Mouse (Mus musculus) embryo, embryonic 9.5 days (tissue): Measurements from ENCODE around the gene Clec1a.
"Not testable (repeated sequence)": the region's sequence is repeated elsewhere in the genome, so short reads cannot be mapped to it uniquely, and the experiment has no call there.

Experiments used
- DNase-seq: peaks from one replicate; pipeline ENCODE4 v3.0.0-alpha.2; 2017; ENCODE audit errors: extremely low spot score

The Clec1a gene

GRCm38 (mm10) chr6:129451411-129452039 is at the start of gene Clec1a:
Gene Clec1a (minus strand): TSS chr6:129452000.
- no peak for DNase-seq

GRCm38 (mm10) chr6:129499516-129499915 is 47.7 kb upstream of the Clec1a start:
- DNase-seq = not testable (repeated sequence)

DNA sequence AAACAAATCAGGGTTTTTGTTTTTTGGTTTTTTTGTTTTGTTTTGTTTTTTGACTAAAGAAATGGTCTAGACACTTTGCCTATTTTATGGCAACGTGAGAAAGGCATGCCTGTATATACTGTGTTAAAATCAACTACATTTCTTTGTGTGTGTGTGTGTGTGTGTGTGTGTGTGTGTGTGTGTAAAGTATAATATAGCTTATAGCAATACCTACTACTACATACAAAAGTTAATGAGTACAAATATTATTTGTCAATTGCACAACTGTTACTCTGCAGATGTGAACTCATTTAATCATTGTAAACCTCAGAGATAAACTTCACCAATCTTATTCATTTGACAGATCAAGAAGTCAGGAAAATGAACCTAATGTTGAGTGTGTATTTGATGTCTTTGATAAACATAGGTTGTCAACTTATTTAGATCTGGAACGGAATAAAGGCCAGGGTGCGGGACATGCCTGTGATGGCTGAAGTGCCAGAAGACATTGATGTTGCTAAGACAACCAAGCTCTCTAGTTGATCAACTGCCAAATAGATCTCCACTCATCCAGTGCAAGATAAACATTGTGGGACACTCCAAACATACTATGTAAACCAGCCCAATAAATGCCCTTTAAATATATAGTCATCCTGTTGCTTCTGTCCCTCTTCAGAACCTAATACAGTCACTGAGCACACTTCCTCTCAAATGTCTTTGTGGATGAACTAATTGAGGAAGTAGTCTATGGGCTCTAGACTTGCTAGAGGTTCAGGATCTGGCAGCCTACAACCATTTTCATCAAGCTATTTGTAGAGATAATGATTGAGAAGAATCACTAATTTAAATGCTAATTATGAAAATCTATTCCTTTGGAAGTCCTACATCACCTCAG is 45.8 kb upstream of the Clec1a start:
- no peak for DNase-seq

GRCm38 (mm10) chr6:129494924-129495323 is 43.1 kb upstream of the Clec1a start:
- no peak for DNase-seq

DNA sequence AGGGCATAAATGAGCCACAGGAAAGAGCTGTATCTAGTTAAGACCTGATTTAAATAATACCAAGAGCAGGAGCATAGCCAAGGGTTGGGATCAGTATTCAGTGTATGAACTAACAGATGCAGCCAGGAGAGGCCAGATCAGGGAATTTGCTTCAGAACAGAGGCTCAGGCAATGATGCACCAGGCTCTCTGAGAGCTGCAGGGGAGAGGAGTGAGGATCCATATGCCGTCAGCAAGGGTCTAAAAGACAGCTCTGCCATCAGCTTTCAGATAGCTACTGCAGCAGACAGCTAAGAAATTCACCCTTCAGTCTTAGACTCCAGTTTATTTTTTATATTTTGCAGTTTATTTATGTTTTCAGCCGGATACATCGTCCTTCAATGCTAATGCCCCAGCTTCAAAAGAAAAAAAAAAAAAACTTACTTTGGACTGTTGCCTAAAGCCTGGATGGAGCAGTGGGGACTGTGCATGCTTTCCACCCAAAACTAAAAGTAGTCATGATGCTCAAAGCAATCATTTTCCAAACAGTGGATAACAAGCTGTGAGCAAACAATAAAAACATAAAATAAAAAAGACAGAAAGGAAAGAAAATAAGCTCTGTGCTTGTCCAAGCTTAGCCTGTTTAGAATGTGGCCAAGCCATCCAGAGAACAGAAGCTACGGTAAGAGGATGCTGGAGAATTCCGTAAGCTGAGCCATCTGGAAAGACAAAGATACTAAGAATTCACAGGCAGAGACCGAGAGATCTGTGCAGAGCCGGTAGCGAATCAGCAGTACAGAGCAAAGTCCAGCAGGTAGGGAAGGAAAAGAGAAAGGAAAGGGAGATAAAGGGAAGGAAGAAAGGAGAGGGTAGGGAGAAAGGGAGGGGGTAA is 28.5 kb upstream of the Clec1a start:
- no peak for DNase-seq

GRCm38 (mm10) chr6:129476404-129477126 is 24.8 kb upstream of the Clec1a start:
- peak; percentile 39 for DNase-seq

- DNase-seq = no peak
Measured at GRCm38 (mm10) chr6:129472627-129473026, 20.8 kb upstream of the Clec1a start.

- no peak for DNase-seq
Measured at GRCm38 (mm10) chr6:129471386-129471785, 19.6 kb upstream of the Clec1a start.

- DNase-seq = no peak
Measured at GRCm38 (mm10) chr6:129449743-129450142, 2.1 kb downstream of the Clec1a start.

DNA sequence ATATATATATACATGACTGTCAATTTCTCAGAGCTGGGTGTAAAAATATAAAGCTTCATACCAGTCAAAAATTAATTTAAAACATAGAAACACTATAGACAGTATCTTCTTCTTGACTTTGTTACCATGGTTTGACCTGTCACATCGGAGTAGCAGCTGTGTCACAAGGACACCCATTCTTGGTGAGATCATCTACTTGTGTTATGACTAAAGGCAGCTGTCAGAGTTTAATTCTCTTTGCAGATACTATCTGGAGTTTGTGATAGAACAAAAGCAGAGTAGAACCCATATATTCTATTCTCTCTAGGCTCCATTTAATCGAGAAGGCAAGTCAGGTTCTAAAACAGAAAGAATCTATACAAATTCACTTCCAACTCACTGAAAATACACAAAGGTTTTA is 13.8 kb downstream of the Clec1a start:
- DNase-seq = no peak

GRCm38 (mm10) chr6:129436025-129436424 is 15.8 kb downstream of the Clec1a start:
- no peak for DNase-seq

DNA sequence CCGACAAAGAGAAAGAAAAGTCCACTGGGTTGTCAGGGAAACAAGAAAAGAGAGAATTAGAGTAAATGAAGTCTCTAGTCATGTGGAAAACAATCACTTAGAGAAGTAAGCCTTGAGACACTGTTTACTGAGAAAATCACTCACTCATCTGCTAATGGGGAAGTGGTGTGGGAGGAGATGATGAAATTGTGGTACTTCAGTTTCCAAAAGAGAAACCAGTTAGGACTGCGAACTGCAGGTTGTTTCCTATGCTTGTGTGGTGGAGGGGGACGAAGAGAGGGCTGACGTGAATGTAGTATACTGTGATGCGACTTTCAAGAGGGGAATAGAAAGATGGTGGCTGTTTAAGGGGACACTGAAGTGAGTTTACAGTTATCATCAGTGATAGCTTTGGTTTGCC is 17.6 kb downstream of the Clec1a start:
- DNase-seq = no peak

DNA sequence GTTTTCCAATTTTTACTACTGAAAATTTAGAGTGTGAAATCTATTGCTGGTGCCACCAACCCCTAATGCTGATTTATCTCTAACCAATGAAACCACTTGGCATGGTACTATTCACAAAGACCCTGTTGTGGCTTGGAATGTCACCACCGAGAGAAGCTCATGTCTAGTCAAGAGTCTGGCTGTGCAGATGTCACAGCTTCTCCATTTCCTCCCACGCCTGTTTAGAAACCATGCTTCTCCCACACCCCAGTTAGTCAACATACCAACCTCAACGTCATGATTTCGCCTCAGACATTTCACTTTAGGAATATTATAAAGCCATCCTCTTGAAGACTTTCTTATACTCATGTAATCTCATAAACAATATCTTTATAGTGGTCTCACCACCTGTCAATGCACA is 24.5 kb downstream of the Clec1a start:
- DNase-seq = no peak

GRCm38 (mm10) chr6:129425812-129426211 is 26.0 kb downstream of the Clec1a start:
- DNase-seq = peak; percentile 28

GRCm38 (mm10) chr6:129425217-129425616 is 26.6 kb downstream of the Clec1a start:
- DNase-seq = no peak

DNA sequence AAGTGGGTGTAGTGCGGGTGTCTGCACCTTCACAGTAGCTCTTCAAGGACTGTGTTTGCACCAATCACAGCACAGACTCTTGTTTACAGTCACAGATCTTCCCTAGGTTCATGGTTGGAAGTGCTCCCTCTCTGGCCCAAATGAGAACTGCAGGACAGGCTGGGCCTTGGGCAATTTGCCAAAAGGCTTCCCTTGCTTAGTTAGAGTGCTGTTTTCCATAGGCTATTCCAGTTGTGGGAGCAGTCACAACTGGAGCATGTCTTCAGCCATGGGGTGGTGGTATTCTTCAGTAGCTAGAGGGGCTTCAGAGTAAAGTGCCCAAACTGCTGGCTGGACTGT is 28.1 kb downstream of the Clec1a start:
- DNase-seq = peak; percentile 65

- DNase-seq = no peak
Measured at GRCm38 (mm10) chr6:129423040-129423733, 28.6 kb downstream of the Clec1a start.

DNA sequence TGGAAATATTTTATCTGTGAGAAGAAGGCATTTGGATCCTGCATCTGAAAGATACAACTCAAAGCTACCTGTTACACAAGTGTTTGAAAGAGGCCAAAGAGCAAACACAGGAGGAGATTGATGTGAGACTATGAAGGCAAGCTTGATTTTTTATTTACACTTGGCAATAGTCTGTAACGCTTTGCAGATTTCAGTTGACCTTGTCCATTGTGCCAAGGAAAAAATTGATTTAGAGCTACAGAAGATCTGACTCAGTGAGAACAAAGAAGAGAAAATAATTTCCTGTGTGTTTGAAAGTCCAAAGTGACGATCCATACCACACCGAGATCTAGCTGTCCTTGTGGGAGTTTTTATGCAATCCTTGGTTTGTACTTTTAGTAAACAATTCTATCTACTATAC is 29.5 kb downstream of the Clec1a start:
- DNase-seq = no peak

- no peak for DNase-seq
Measured at GRCm38 (mm10) chr6:129414177-129414576, 37.6 kb downstream of the Clec1a start.

GRCm38 (mm10) chr6:129408562-129408961 is 43.2 kb downstream of the Clec1a start, which contains the start of gene Clec9a:
Gene Clec9a (plus strand): TSS chr6:129408862.
- DNase-seq = no peak

DNA sequence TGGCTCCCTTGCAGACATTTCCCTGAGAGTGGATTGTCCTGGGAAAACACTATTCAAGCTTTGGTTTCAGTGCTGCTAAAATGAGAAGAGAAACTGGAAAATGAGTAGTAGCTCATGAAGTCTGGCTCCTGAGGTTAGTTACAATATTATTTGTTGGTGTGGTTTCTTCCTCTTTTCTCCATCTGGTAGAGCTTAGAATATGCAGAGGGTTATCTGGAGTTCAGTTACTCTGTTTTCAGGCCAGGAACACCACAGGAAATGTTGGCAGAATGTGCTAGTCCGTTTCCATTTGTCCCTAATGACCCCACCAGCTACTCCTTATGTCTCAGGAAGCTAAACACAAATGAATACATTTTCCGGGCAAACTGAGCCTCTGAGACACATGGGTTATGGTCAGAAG is 44.5 kb downstream of the Clec1a start:
- no peak for DNase-seq
